Mouse (Mus musculus) spleen, adult 2 months (tissue): ENCODE results near the gene Ccdc148.

ENCODE experiments used
- CTCF ChIP-seq: fragments of 200-500 bp; IDR thresholded peaks from 2 replicates; pipeline ENCODE4 v1.5.1; 2011; ENCODE audit warnings: mild to moderate bottlenecking, inconsistent platforms; ENCODE audit not compliant: insufficient read depth, insufficient read length, insufficient replicate concordance; ENCODE audit errors: extremely low read depth
- POLR2A ChIP-seq: fragments of 200-500 bp; IDR thresholded peaks from 2 replicates; pipeline ENCODE4 v1.6.1; 2011; ENCODE audit warnings: low read depth, low read length, inconsistent platforms

- TF ChIP-seq CTCF (no peak), POLR2A (no peak)
Measured at GRCm38 (mm10) chr2:58912339-58912738, 248.1 kb downstream of the Ccdc148 start.
